8 mouse cellular contexts compared by ENCODE assay signal in the genomic region with DNA sequence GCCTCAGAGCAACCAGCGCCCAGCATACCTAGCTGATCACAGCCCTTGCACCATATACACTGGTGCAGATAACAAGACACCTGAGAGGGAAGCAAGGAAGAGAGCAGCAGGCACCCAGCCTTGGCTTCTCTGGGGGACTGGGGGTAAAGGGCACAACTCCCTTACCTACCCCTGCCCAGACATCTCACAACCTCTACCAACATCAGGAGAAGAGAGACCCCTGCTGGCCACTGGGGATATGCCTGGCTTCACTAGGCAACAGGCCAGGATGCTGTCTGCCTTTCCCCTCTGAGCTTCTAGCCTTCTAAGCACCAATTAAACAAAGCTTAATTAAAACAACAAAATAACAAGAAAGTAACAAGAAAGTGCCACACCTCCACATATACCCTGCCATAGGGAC. TPM values are rescaled to one million over a fixed set of nuclear protein-coding genes. Genes with fewer than 3 reads are reported as not detected.
A peak's percentile ranks its signal among the peaks of the same experiment; 100 is the strongest.
DNase-seq lines count a peak whose midpoint lies in the region; ATAC-seq and TF ChIP-seq lines count a peak whose summit lies in the region.

No protein-coding gene starts in this region.

- intact Hi-C loops in heart, postnatal 10 days (cut with DNase I): loop anchor here (5.0 to 10.0 kb wide), 2 partner anchors 348 to 460 kb away; partner anchors contain the start of gene Il1f10

- DNase-seq in gastrocnemius, postnatal 10 days: peak; percentile 67
- DNase-seq in gastrocnemius, postnatal 25 days: no peak
- peak; percentile 28 for DNase-seq in Muller cell, postnatal 12 days (ENCODE audit: inconsistent ontology term)
- peak; percentile 80 to 84 for DNase-seq in cerebellum, postnatal 10 days
- peak; percentile 47 to 78 for DNase-seq in heart, postnatal 10 days
- peak; percentile 53 to 54 for DNase-seq in layer of hippocampus, postnatal 36 days
- DNase-seq in mesoderm, embryonic 11.5 days (ENCODE audit: low read depth, low spot score): peak; percentile 66
- peak; percentile 64 for DNase-seq in stomach, postnatal 0 days (ENCODE audit: low spot score)

- H3K36me3 ChIP-seq in stomach, postnatal 0 days (ENCODE audit: control insufficient read depth, insufficient read depth, low read length): no peaks in the 10 kb centered on the region

- H3K9me3 ChIP-seq in stomach, postnatal 0 days (ENCODE audit: control insufficient read depth, low read length): no peaks in the 10 kb centered on the region

- 93% methylated on average over 1 of the region's 1 CpGs for WGBS in stomach, postnatal 0 days

- peak; percentile 83 for TF ChIP-seq CTCF in stomach, postnatal 0 days (IDR thresholded peaks at IDR 0.05; ENCODE audit: low read depth)

- no peaks in the 10 kb centered on the region for H3K27me3 ChIP-seq in stomach, postnatal 0 days (ENCODE audit: control insufficient read depth, insufficient read depth, low read length)

- no peak overlapping the region for H3K4me3 ChIP-seq in stomach, postnatal 0 days (ENCODE audit: low read depth, low read length)

- TF ChIP-seq EP300 in stomach, postnatal 0 days (optimal IDR thresholded peaks at IDR 0.05): no peak

- 0 out of 2 replicates have a peak, but pooled peaks have one; percentile 16 for ATAC-seq in stomach, postnatal 0 days (ENCODE audit: low FRiP score, low TSS enrichment)

- H3K4me1 ChIP-seq in stomach, postnatal 0 days (replicated peaks; ENCODE audit: control insufficient read depth, insufficient read depth): no peaks in the 10 kb centered on the region

- H3K27ac ChIP-seq in stomach, postnatal 0 days (replicated peaks): no peak overlapping the region

- no peak overlapping the region for H3K4me2 ChIP-seq in stomach, postnatal 0 days (replicated peaks; ENCODE audit: low read depth)

- H3K9ac ChIP-seq in stomach, postnatal 0 days (ENCODE audit: low read length): no peak overlapping the region

RNA-seq across cellular contexts. Expression of gene Cacna1b, which starts 7.7 kb away (rescaled TPM):
- under 1 TPM; 0.34 to 0.45 TPM for total RNA-seq in gastrocnemius, postnatal 10 days (2021)
- under 1 TPM; 0.03 to 0.05 TPM for total RNA-seq in gastrocnemius, postnatal 25 days (2021)
- total RNA-seq in heart, postnatal 10 days (2021): under 1 TPM; 0.34 to 0.37 TPM
- total RNA-seq in layer of hippocampus, postnatal 36 days (2021): 10 to 100 TPM; 71.3 to 77.8 TPM
- 0.74 and 0.87 TPM in 2 replicates for polyA plus RNA-seq in stomach, postnatal 0 days (2015; fragmentation: Nextera tagmentation; extraction: Ambion mirVana)

Comparison
In these comparisons a context has a peak if more than half of its experiments do, and no peak if none do; other contexts are left out.
1. RNA of gene Cacna1b, which starts 7.7 kb away (total RNA-seq): 71.3 to 77.8 TPM in layer of hippocampus, postnatal 36 days; 0.34 to 0.45 TPM in gastrocnemius, postnatal 10 days, 0.34 to 0.37 TPM in heart, postnatal 10 days and 0.03 to 0.05 TPM in gastrocnemius, postnatal 25 days; every median in the first group is over 10 times any median in the second.